Comparison of ENCODE assay signal across 12 mouse cellular contexts in genomic region chr19:3429156-3429816, GRCm38 (mm10). TPM values are rescaled to one million over a fixed set of nuclear protein-coding genes. Genes with fewer than 3 reads are reported as not detected.
DNase-seq lines count a peak whose midpoint lies in the region; ATAC-seq lines count a peak whose summit lies in the region.
"Had no signal": no experiment of that assay in that cellular context is flagged by ENCODE, and none has a peak within 500 bp of the region (broad histone marks: within the 10 kb centered on the region; RNA-seq: fewer than 3 reads in every experiment).

No protein-coding gene starts in this region.

- no peaks in the 10 kb centered on the region for H3K9me3 ChIP-seq in neural tube, embryonic 13.5 days
- no peaks in the 10 kb centered on the region for H3K9me3 ChIP-seq in hindbrain, embryonic 14.5 days (ENCODE audit: control insufficient read depth, low read length)
- H3K9me3 ChIP-seq: G1E; liver, embryonic 12.5 days had no signal

- H3K27ac ChIP-seq in neural tube, embryonic 13.5 days (replicated peaks) = peak overlapping the region; percentile 64; the same call in 1 of the 2 replicates
- peak overlapping the region; percentile 62 for H3K27ac ChIP-seq in hindbrain, embryonic 14.5 days
- H3K27ac ChIP-seq: liver, embryonic 12.5 days had no signal

- WGBS in neural tube, embryonic 13.5 days = 47% methylated on average over 7 of the region's 7 CpGs
- 47% methylated on average over 7 of the region's 7 CpGs for WGBS in hindbrain, embryonic 14.5 days

- DNase-seq in gastrocnemius, adult 18-20 months (ENCODE audit: low spot score) = peak; percentile 17
- DNase-seq in gastrocnemius, adult 8-10 months (ENCODE audit: low spot score in 2 of 2) = no peak
- no peak for DNase-seq in neural tube, embryonic 10.5 days (ENCODE audit: extremely low spot score, low spot score)
- DNase-seq in hindbrain, embryonic 14.5 days (ENCODE audit: low spot score) = no peak
- DNase-seq in right cerebral cortex, postnatal 4 days = no peak
- DNase-seq in Muller cell, postnatal 12 days (ENCODE audit: inconsistent ontology term) = no peak
- no peak for DNase-seq in natural killer cell, adult 2 months (ENCODE audit: low spot score in 2 of 2)
- DNase-seq: adrenal gland, adult 8-10 months had no signal

- H3K4me2 ChIP-seq in neural tube, embryonic 13.5 days = no peak overlapping the region
- no peak overlapping the region for H3K4me2 ChIP-seq in hindbrain, embryonic 14.5 days (replicated peaks)
- H3K4me2 ChIP-seq: liver, embryonic 12.5 days had no signal

- peaks cover 13% of the 10 kb centered on the region; the same call in 1 of the 2 replicates for H3K4me1 ChIP-seq in neural tube, embryonic 13.5 days (replicated peaks)
- H3K4me1 ChIP-seq in hindbrain, embryonic 14.5 days (replicated peaks; ENCODE audit: control insufficient read depth, insufficient read depth, low read length) = no peaks in the 10 kb centered on the region

- no peak overlapping the region for H3K4me3 ChIP-seq in neural tube, embryonic 13.5 days
- H3K4me3 ChIP-seq in hindbrain, embryonic 14.5 days (replicated peaks; ENCODE audit: low read length) = no peak overlapping the region
- H3K4me3 ChIP-seq: liver, embryonic 12.5 days had no signal

- 0 out of 2 replicates have a peak, but pooled peaks have one; percentile 45 for ATAC-seq in neural tube, embryonic 13.5 days (ENCODE audit: low read depth)
- peak; percentile 34; the same call in 1 of the 2 replicates for ATAC-seq in hindbrain, embryonic 14.5 days (ENCODE audit: low FRiP score)
- ATAC-seq: intestine, embryonic 16.5 days; liver, embryonic 12.5 days had no signal

- no peaks in the 10 kb centered on the region for H3K36me3 ChIP-seq in neural tube, embryonic 13.5 days
- no peaks in the 10 kb centered on the region for H3K36me3 ChIP-seq in hindbrain, embryonic 14.5 days (replicated peaks; ENCODE audit: control insufficient read depth, insufficient read depth)
- H3K36me3 ChIP-seq: G1E; liver, embryonic 12.5 days had no signal

- 0 out of 2 replicates have a peak overlapping the region, but pooled peaks have one; percentile 3 for H3K9ac ChIP-seq in neural tube, embryonic 13.5 days
- no peak overlapping the region for H3K9ac ChIP-seq in hindbrain, embryonic 14.5 days
- H3K9ac ChIP-seq: liver, embryonic 12.5 days had no signal

- peaks cover 3% of the 10 kb centered on the region; the same call in 1 of the 2 replicates for H3K27me3 ChIP-seq in neural tube, embryonic 13.5 days
- no peaks in the 10 kb centered on the region for H3K27me3 ChIP-seq in hindbrain, embryonic 14.5 days (ENCODE audit: control insufficient read depth, insufficient read depth, low read length)

RNA-seq across cellular contexts. Expression of gene Gal, which starts 14.9 kb away (rescaled TPM):
- under 1 TPM; 0.30 to 0.36 TPM for total RNA-seq in gastrocnemius, adult 18-20 months (2021)
- total RNA-seq in gastrocnemius, adult 8-10 months (2022) = under 1 TPM in 1 of 4 experiments, not detected in 3; 0.90 TPM
- polyA plus RNA-seq in neural tube, embryonic 13.5 days (2015; fragmentation: Nextera tagmentation; extraction: Ambion mirVana) = 115 and 210 TPM in 2 replicates
- 16.2 and 22.4 TPM in 2 replicates for polyA plus RNA-seq in hindbrain, embryonic 14.5 days (2014; fragmentation: Nextera tagmentation; extraction: Ambion mirVana)
- total RNA-seq: G1E had no signal
- polyA plus RNA-seq: G1E had no signal

RNA-seq across cellular contexts. Expression of gene Tesmin, which starts 40.6 kb away (rescaled TPM):
- under 1 TPM; 0.43 to 0.47 TPM for total RNA-seq in gastrocnemius, adult 18-20 months (2021)
- total RNA-seq in gastrocnemius, adult 8-10 months (2022) = under 1 TPM; 0.22 to 0.64 (median 0.42) TPM
- 0.22 TPM in 1 of 2 replicates, not detected in the other for polyA plus RNA-seq in neural tube, embryonic 13.5 days (2015; fragmentation: Nextera tagmentation; extraction: Ambion mirVana)
- polyA plus RNA-seq in hindbrain, embryonic 14.5 days (2014; fragmentation: Nextera tagmentation; extraction: Ambion mirVana) = 0.18 and 0.48 TPM in 2 replicates
